Mouse (Mus musculus) activated CD4-positive, CD25-positive, alpha-beta regulatory T cell, adult 4 months (primary cell): ENCODE measurements at regions not wholly inside any gene's neighbourhood (a gene's known extent, or its start where the extent isn't known, plus 50 kb on each side); places are given as distances from the start of the nearest gene placed in this dataset.
"Not testable (repeated sequence)": the region's sequence is repeated elsewhere in the genome, so short reads cannot be mapped to it uniquely, and the experiment has no call there.

ENCODE experiments used
- ATAC-seq: one replicate; pipeline ENCODE4 v1.8.0; 2017

- no peak for ATAC-seq
Measured at GRCm38 (mm10) chr6:37703946-37704345, 166.7 kb upstream of the Trim24 start.

GRCm38 (mm10) chr6:37705733-37706145 lies 164.9 kb upstream of the Trim24 start:
- ATAC-seq = peak; percentile 82

- not testable (repeated sequence) for ATAC-seq
Measured at GRCm38 (mm10) chr6:37707671-37708070, 162.9 kb upstream of the Trim24 start.

GRCm38 (mm10) chr6:37711766-37712165 lies 158.8 kb upstream of the Trim24 start:
- ATAC-seq = no peak

GRCm38 (mm10) chr6:37713411-37713810 lies 157.2 kb upstream of the Trim24 start:
- ATAC-seq = no peak

GRCm38 (mm10) chr6:37714223-37714928 lies 156.2 kb upstream of the Trim24 start:
- peak; percentile 98 for ATAC-seq

GRCm38 (mm10) chr6:37721736-37722135 lies 148.9 kb upstream of the Trim24 start:
- no peak for ATAC-seq

- peak; percentile 87 for ATAC-seq
Measured at GRCm38 (mm10) chr6:37723337-37723736, 147.3 kb upstream of the Trim24 start.

GRCm38 (mm10) chr6:37724240-37724639 lies 146.4 kb upstream of the Trim24 start:
- no peak for ATAC-seq

- ATAC-seq = no peak
Measured at GRCm38 (mm10) chr6:37728621-37729020, 142.0 kb upstream of the Trim24 start.

GRCm38 (mm10) chr6:37729165-37729564 lies 141.4 kb upstream of the Trim24 start:
- no peak for ATAC-seq

- ATAC-seq = no peak
Measured at GRCm38 (mm10) chr6:37730500-37731239, 139.9 kb upstream of the Trim24 start.

GRCm38 (mm10) chr6:37732385-37732784 lies 138.2 kb upstream of the Trim24 start:
- ATAC-seq = peak; percentile 98

- no peak for ATAC-seq
Measured at GRCm38 (mm10) chr6:37735288-37735961, 135.2 kb upstream of the Trim24 start.

- no peak for ATAC-seq
Measured at GRCm38 (mm10) chr6:37735962-37736297, 134.7 kb upstream of the Trim24 start.

GRCm38 (mm10) chr6:37740982-37741889 lies 129.4 kb upstream of the Trim24 start:
- no peak for ATAC-seq

- ATAC-seq = not testable (repeated sequence)
Measured at GRCm38 (mm10) chr6:37741916-37742315, 128.7 kb upstream of the Trim24 start.

- no peak for ATAC-seq
Measured at GRCm38 (mm10) chr6:37744679-37745078, 125.9 kb upstream of the Trim24 start.

- ATAC-seq = no peak
Measured at GRCm38 (mm10) chr6:37745393-37746100, 125.1 kb upstream of the Trim24 start.

GRCm38 (mm10) chr6:37747793-37748192 lies 122.8 kb upstream of the Trim24 start:
- not testable (repeated sequence) for ATAC-seq

- no peak for ATAC-seq
Measured at GRCm38 (mm10) chr6:37748296-37748980, 122.2 kb upstream of the Trim24 start.
